Mouse (Mus musculus) lung, postnatal 4 days (tissue): ENCODE results near the gene Slc25a34.

ENCODE experiments used
- DNase-seq, 2 experiments: peaks; one replicate each; pipeline ENCODE4 v3.0.0; 2021

Gene Slc25a34

DNA sequence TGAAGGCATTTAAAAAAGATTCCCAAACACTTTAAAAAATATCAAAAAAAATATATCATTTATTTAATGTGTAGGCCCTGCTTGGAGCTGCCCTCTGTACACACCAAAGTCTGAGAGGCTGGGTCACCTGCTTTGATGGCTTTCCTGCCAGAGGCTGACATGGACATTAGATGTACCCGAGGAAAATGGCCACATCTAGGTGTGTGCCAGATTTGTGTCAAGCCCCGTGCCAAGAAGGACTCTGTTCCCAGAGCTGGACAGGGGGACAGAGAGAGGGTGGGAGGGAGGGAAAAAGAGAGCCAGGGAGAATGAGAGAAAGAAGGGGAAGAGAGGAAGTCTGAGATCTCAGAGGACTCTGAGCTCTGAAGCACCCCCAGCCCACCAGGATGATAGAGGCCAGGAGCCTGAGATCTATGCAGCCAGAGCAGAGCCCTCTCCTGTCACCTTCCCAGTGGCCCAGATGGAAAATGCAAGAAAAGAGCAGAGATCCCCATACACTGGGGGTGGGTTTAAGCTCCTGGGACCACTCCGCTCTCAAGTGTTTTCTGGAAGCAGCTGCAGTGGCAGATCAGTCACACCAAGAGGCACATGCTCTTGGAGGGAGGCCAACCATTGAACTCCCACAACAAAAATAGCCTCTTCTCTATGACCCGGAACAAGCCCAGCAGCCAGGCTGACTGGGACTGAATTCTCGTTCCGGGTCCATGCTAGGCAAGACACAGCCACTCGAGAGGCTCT, 19.7 kb upstream of the Slc25a34 start:
- peak; percentile 71 to 80 for DNase-seq

DNA sequence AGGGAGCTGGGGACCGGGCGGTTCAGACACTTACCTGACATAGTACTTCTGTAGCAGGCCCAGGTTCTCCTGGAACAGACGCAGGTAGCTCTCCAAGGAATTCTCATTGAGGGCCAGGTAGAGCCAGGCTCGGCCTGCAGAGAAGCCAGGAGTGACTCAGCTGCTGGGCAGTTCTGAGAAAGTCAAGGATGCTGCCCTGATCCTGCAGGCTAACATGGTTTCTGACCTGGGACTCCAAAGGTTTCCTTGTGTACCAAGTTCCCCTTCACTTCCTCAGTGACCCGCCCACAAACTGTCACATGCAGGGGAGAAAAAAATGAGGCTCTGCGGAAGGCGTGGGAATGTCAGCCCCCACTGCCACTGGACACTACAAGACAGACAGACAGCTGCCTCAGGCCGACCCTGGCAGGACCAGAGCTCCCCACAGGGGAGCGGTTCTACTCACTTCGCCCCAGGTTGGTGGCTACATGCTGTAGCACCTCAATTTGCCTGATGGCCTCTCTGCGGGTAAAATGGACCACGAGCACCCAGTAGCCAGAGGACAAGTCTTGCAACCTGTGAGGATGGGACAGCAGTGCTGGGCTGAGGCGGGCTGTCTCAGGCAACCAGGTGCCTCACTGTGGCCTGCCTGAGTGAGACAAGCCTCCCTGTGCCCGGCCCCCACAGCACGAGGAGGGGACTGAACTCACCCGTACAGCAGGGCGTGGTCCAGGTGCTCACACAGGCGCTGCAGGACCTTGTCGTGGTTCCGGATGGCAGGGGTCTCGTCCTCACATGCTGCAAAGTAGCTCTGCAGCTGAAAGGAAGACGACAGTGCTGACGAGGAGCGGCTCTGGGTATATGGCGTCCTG, 18.6 kb upstream of the Slc25a34 start:
- DNase-seq = peak in 1 of 2 experiments; percentile 27

DNA sequence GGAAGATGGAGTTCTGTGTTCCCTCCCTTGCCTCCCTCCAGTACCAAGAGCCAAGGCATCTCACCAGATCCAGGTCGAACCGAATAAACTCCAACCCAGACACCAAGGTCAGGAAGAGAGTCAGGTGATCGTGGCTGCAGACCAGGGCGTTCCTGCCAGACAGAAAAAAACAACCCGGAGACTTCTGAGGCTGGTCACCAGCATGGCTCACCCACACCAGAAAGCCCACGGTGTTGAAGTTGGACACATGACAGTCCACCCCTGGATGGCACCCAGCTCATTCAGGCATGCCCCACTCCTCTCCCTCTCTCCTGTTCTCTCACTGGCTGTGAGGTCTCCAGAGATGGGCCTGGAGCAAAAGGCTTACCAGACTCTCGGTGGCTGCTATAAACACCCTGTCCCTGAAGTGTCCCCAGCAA, 17.7 kb upstream of the Slc25a34 start:
- peak in 1 of 2 experiments; percentile 37 for DNase-seq

DNA sequence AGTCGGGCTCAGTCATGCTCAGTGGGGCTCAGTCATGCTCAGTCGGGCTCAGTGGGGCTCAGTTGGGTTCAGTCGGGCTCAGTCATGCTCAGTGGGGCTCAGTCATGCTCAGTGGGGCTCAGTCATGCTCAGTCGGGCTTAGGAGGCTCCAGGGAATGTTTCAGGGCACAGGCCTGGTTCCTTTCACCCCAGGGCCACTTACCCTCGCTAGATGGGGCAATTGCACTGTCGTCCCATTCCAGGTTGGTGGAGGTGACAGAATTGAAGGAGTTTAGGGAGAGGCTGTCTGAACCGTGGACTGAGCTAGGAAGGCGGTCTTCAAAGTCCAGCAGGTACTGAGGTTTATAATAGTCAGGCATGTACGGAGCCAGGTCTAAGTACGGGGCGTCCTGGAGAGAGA, 15.9 kb upstream of the Slc25a34 start:
- no peak for DNase-seq

DNA sequence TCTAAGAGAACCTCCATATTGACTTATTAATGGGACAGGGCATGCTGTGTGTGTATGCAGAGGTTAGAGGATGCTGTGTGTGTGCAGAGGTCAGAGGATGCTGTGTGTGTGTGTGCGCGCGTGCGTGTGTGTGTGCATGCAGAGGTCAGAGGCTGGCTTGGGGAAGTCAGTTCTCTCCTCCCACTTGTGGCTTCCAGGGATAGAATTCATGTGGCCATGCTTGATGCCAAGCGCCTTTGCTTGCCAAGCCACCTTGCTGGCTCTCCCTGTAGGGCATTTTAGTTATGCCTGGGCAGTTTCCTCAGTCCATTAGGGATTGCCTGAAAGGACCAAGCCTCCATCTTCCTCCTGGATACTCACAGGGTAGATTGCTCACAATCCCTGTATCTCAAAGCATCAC, 13.1 kb upstream of the Slc25a34 start:
- no peak for DNase-seq

DNA sequence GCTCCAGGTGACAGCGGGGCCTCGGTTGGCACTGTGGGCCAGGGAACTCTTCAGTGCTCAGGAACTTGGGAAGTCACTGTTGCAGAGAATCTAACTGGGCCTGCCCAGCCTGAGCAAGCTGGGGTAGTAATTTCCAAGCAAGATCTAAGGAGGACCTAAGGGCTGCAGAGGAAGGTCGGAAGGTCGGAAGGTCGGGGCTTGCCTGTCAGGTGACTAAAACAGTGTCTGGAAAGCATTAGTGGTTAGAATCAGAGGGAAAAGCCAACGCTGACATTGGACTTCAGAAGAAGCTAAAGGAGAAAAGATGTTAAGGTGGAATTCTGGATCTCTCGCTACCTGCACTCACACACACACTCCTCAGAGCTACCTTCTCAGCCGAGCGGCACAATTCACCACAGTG, 12.4 kb upstream of the Slc25a34 start:
- DNase-seq = peak in 1 of 2 experiments; percentile 15

DNA sequence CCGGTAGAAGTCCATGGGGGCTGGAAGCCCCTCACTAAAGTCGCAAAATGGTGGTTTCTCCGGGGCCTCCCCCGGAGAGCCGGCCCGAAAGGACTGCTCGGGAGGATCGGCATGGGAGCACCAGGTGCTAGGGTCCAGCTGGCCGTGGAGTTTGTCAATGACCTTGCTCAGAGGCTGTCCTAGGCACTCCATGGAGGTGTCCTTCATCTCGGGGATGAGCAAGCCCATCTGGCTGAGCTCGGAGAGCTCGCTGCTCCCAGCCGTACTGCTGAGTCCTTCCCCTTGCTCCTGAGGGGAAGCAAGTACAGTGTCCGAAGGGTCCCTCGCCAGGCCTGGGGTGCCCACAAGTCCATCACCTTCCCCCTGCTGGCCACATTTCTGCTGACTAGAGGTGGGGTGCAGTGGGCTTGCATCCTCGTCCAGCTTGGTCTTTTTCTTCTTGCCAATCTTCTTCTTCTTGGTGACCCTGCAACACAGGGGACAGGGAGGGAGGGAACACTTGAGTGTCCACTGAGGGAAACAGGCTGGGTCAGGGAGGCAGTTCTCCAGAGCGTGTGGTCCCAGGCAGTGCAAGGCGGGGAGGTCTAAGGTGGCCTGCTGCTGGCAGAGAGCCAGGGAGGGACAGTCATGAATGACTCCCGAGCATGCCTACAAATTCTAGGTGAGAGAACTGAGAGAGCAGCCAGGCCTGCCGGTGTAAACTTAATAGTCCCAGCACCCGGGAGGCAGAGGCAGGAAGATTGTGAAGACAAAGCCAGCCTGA, 8.7 kb upstream of the Slc25a34 start:
- peak; percentile 58 to 85 for DNase-seq

DNA sequence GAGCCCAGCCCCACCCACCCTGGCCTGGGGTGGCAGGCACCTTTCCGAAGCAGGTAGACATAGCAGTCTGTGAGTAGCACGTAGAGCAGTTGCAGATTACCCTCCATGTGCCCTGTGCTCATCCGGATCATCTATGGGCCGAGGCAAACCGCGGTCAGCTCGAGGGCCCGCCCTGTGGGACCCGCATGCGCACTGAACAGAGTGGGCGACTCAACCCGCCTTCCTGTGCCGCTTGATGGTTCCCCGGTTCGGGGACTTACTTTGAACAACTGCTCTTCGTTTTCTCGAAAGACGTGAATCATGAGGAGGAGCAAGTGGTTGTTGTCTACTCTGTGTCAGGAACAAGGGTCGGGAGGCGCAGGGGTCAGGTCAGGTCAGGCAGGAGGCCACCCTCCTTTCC, 7.6 kb upstream of the Slc25a34 start:
- DNase-seq = no peak

DNA sequence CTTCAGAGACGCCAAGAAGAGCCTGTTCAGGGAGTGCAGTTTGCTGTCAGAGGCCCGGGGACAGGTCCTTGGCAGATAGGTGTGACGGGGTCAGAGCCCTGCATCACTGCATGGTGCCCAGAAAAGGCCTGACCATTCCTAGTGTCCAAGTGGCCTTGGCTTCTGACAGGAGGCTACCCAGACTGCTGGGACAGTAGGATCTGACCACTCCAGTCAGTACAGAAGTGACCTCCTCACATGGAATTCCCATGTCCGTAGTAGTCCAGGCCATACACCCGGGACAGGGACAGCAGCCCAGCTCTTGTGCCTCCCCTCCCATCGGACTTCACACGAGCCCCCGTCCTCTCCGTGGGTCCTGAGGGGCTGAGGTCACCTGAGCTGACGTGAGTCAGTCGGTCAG, 6.4 kb upstream of the Slc25a34 start:
- DNase-seq = no peak

DNA sequence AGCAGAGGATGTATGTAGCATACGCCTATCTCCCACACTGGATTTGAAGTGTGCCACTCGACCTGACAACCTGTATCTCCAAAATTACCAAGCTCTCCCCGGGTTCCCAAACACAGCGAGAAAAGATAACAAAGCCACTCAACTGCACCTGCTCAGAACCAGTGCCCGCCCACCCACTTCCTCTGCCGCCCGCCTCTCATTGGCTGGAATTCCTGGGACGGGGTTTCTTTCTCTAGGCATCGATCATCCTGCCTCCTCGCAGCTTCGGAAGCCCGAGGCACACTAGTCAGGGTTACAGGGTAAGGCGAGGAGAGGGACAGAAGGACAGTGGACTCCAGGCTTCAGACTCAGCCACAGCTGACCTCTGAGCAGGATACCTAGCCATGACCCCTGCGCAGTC, 5.0 kb upstream of the Slc25a34 start:
- no peak for DNase-seq

DNA sequence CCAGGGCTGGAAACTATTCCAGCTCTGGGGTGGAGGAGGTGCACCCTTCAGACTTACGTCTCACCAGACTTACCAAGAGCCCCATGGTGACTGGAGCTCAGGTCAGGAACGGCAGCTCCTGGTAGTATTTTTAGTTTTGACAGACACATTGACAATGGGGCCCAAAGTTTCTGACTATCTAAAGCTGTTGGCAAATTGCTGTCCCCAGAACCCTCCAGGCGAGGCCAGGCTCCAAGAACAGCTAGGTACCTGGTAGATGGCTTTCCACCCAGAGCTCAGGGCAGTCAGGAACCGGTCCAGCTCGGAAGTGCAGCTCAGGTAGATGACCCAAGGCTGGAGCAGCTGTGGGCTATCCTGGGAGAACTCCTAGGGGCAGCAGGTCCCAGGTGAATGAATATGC, 3.9 kb upstream of the Slc25a34 start:
- DNase-seq = no peak

DNA sequence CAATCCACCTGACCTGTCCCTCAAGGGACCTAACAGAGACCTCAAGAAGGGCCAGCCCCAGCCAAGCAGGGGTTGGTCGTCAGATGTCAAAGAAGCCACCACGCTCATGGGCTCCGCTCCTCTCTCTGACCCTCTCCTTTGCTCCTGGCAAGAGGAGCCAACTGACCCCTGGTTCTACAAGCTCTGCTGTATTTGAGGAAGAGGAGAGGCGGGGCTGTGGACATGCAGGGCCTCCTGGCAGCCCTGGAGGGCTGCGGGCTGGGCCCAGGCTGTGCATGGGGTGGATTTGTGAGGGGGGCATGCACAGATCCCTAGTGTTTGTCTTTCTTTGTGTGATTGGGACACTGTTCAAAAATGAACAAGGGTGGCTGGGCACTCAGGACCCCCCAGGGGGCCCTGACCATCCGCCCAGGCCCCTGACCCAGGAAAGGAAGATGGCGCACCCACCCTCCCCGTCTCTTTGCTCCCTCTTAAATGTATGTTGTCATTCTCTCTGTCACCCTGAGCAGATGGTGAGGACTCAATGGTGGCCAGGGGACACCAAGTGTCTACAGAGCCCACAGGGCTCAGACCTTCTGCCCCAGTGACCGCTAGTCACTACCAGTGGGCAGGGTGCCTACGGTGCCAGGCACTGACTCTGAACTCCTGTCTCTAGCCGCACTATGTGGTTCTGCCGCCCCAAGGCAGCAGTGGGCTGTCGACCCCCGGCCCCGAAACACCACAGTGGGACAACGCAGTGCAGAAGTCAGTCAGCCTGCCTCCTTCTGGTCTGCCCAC, 2.3 kb upstream of the Slc25a34 start:
- DNase-seq = no peak

DNA sequence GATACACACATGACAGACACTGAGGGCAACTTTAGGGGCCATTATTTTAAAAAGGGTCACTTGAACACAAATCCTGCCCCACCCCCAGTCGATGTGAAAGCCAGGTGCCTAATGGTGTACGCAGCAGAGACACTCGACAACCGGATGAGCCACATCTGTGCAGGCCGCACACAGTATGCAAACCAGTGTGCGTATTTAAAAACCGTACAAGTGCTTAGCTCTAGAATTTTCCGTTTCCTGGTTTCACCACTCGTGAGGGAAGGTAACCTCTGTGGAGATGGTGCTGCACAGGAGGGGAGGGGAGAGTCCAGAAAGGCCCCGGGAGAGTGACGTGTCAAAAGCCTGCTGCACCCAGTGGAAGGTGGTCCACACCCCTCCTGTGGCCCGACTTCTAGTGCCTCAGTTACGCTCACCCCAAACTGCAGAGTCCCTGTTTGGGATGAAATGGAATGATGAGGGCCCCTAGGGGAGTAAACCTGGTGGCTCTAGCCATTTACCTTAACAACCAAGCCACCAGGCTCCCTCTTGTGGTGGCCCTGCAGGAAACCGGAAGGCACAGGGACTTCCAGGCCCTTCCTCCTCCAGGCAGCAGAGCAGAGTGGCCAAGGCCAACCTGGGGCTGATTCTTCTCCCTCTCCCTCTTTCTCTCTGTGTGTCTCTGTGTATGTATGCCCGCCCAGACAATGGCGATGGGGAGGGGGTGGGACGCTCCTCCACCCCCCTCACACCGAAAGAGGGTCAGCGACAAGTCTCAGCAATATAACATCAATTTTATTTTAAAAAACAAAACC, 1.6 kb upstream of the Slc25a34 start:
- peak; percentile 50 to 53 for DNase-seq

DNA sequence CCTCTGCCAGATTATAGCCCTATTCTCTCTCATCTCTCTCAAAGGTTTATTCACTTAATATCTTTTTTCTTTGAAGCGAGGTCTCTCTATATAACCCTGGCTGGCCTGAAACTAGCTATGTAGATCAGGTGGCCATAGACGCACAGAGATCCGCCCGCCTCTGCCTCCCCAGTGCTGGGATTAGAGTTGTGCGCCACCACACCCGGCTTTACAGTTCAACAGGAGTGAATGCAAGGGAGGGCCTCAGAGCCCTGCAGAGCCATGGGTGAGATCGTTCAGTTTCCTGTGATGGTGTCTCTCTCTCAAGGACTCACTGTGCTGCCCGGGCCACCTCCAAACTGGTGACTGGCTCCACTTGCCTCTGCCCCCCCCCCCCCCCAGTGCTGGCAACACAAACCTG, 513 bp upstream of the Slc25a34 start:
- DNase-seq = no peak

DNA sequence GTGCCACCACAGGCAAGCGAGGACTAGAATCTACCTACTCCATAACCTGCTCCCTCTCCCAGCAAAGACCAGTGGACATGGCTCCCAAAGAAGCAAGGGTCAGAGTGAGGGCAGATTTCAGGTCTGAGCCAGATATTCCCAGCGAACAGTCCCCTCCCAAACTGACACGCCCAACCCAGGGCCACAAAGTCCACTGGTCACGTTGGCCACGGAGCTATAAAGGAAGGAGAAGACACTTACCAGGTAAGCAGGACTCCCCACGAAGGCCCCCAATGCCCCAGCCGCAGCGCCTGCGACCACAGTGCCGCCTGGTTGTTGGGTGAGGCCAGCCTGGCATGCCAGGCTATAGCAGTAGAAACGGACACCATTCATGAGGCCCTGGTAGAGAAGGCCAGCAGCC, 584 bp downstream of the Slc25a34 start:
- no peak for DNase-seq

DNA sequence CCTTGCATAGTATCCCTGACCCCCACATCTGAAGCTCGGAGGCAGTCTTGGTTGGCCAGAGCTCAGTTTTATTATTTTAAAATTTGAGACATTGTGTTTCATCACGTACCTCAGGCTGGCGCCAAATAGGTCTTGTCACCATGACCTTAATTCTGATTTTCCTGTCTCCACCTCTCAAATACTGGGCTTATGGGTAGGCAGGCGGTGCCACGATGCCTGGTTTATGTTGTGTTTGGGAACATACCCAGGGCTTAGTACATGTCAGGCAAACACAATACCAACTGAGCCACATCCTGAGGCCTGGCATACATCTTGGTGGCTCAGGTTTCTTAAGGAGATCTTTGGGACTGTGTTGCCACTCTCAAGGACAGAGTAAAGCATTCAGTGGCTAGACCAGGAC, 1.0 kb downstream of the Slc25a34 start:
- no peak for DNase-seq

DNA sequence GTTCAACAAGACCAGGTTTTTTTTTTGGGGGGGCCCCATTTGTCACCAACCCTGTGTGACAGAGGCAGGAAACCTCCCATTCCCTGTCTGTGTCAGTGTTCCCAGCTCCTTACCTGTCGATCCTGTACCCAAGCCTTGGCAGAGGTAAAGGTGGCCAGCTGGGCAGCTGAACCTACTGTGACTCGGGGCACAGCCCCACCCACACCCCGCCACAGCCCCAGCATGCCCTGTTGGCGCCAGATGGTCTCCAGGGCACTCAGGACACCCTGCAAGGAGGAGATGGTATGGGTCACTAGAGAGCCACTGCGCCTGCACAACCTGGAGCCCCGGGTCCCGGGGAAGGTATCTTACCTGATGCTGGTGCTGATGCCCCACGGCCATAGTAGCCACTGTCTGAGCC, 1.5 kb downstream of the Slc25a34 start:
- no peak for DNase-seq

DNA sequence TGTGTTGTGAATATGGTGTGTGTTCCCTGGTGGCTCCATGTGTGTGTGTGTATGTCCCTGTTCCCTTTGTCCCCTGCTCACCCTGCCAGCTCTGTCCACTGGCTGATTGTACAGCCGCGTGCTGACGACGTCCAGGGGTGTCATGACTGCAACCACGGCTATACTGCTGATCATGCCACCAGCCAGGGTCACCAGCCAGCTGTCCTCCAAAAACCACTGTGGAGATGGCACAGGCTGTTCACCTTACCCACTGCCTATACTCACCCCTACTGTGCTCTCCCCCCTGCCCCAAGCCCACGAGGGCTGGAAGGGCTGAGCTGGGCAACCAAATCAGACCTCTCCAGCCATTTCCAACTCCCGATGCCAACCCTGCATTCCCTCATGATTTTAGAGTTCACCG, 2.3 kb downstream of the Slc25a34 start:
- no peak for DNase-seq

DNA sequence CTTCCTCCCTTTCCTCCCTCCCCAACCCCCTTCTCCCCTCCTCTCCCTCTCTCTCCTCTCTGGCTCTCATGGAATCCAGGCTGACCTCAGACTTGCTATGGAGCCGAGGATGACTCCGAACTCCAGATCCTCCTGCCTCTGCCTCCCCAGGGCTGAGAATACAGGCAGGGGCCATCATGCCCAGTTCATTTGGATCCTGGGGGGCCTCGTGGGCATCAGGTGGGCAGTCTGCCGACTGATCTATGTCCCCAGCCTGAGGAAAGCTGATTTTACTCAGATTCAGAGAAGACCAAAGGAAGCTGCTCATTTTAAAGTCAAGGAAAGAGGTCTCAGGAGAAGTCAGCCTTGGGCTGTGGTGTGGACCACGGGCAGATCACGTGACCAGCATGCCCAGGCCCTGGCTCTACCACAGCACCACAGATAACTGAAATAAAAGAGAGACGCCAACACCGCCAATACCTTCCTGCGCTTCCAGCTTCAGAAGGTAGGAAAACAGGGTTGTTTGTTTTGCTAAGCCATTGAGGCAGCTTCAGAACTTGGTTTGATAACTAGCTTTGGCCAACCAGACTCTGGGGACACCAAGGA, 4.2 kb downstream of the Slc25a34 start:
- no peak for DNase-seq

DNA sequence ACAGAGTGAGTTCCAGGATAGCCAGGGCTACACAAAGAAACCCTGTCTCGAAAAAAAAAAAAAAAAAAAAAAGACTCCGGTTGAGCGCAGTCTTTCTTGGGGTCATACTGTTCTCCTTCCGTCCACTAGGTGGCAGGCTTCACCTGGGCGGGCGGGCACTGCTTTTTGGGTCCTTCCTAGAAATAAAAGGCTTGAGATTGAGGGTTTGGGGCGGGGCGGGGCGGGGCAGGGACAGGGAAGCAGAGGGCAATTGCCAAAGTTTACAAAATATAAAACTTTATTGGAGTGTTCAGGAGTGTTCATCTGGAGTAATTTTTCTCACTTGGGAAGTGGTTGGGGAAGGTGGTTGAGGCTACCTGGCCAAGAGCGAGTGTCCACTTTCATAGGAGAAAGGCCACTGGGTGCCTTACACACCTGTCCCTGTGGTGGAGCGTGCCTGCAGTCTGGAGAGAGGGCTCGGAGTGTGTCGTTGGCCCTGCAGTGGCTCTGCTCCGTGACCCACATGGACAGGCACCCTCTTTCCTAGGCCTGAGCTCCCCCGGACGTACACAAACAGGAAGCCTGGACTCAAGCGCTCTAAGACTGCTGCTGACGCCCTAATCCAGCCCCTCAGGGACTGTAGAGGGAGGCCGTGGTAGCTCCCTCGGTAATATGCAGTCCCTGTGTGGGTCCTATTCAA, 4.9 kb downstream of the Slc25a34 start, which contains the start of gene Tmem82:
TSS of gene Tmem82 (minus strand) at position 69 of the 679 bp plus-strand sequence.
- peak; percentile 81 to 83 for DNase-seq
